Mouse (Mus musculus) hindbrain, embryonic 16.5 days (tissue): ENCODE data around the gene Abhd14b. TPM values are rescaled to one million over a fixed set of nuclear protein-coding genes. Genes with fewer than 3 reads are reported as not detected.
"Not testable (repeated sequence)": the region's sequence is repeated elsewhere in the genome, so short reads cannot be mapped to it uniquely, and the experiment has no call there.

Experiments
- ATAC-seq: fragments of 200-750 bp; cut with Nextera tagmentation; 2 replicates; pipeline ENCODE4 v1.8.0; 2017; ENCODE audit warnings: moderate TSS enrichment, moderate library complexity
- H3K27ac ChIP-seq: fragments of 300-500 bp; sonication (generic); 2 replicates; pipeline ENCODE4 v1.5.1; 2014; ENCODE audit warnings: low read depth, mild to moderate bottlenecking, control low read depth, low read length, moderate library complexity
- H3K27me3 ChIP-seq: fragments of 300-500 bp; sonication (generic); replicated peaks from 2 replicates; pipeline ENCODE4 v1.6.1; 2014; ENCODE audit warnings: low read length; ENCODE audit not compliant: control insufficient read depth, insufficient read depth
- H3K36me3 ChIP-seq: fragments of 300-500 bp; sonication (generic); 2 replicates; pipeline ENCODE4 v1.6.1; 2014; ENCODE audit warnings: mild to moderate bottlenecking, low read length, moderate library complexity, mixed read lengths; ENCODE audit not compliant: control insufficient read depth, insufficient read depth
- H3K4me1 ChIP-seq: fragments of 300-500 bp; sonication (generic); 2 replicates; pipeline ENCODE4 v1.6.1; 2014; ENCODE audit warnings: low read depth, low read length; ENCODE audit not compliant: control insufficient read depth, insufficient read depth
- H3K4me2 ChIP-seq: fragments of 300-500 bp; sonication (generic); 2 replicates; pipeline ENCODE4 v1.6.1; 2014; ENCODE audit warnings: mild to moderate bottlenecking, low read length, control low read depth, moderate library complexity
- H3K4me3 ChIP-seq: fragments of 300-500 bp; sonication (generic); 2 replicates; pipeline ENCODE4 v1.5.1; 2014; ENCODE audit warnings: mild to moderate bottlenecking, low read length, control low read depth, moderate library complexity
- H3K9ac ChIP-seq: fragments of 300-500 bp; sonication (generic); 2 replicates; pipeline ENCODE4 v1.6.1; 2014; ENCODE audit warnings: low read depth, mild to moderate bottlenecking, control low read depth, low read length, moderate library complexity
- H3K9me3 ChIP-seq: fragments of 300-500 bp; sonication (generic); 2 replicates; pipeline ENCODE4 v1.6.1; 2014; ENCODE audit warnings: mild to moderate bottlenecking, low read length, moderate library complexity; ENCODE audit not compliant: control insufficient read depth
- WGBS: fragments of 180-500 bp; shearing (Covaris S2); extraction: QIAGEN DNeasy Blood & Tissue Kit; methylation state at CpG from one replicate; pipeline ENCODE4 v1.1.7; 2014; 5-methylcytosine and 5-hydroxymethylcytosine counted together
- polyA plus RNA-seq: library from polyadenylated mRNA; unstranded; fragments of >200 nt; fragmentation: Nextera tagmentation; extraction: Ambion mirVana; gene quantifications from 2 replicates; pipeline ENCODE4 v1.2.1, GENCODE M21; 2015

Gene Abhd14b
- polyA plus RNA-seq, 1 experiment from 2014 or later = 13.2 TPM

DNA sequence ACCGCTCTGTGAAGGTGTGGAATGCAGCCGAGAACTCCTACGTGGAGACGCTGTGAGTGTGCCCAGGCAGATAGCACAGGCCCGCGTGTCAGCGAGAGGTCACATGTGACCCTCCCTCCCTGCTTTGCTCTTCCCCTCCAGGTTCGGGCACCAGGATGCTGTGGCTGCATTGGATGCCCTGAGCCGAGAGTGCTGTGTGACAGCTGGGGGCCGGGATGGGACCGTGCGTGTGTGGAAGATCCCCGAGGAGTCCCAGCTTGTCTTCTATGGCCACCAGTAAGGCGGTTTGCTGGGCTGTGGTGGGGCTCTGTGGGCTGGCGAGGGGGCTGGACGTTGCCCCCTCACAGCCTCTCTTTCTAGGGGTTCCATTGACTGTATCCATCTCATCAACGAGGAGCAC is 36.3 kb downstream of the Abhd14b start:
- Histone ChIP-seq H3K4me1 (peaks cover 2% of the 10 kb centered on the region; the same call in 1 of the 2 replicates), H3K9ac (no peak overlapping the region), H3K27me3 (no peaks in the 10 kb centered on the region), H3K9me3 (no peaks in the 10 kb centered on the region), H3K4me2 (no peak overlapping the region), H3K27ac (no peak overlapping the region), H3K4me3 (no peak overlapping the region), H3K36me3 (peaks cover 35% of the 10 kb centered on the region)
- ATAC-seq = no peak
- 90% methylated on average over 17 of the region's 17 CpGs for WGBS

DNA sequence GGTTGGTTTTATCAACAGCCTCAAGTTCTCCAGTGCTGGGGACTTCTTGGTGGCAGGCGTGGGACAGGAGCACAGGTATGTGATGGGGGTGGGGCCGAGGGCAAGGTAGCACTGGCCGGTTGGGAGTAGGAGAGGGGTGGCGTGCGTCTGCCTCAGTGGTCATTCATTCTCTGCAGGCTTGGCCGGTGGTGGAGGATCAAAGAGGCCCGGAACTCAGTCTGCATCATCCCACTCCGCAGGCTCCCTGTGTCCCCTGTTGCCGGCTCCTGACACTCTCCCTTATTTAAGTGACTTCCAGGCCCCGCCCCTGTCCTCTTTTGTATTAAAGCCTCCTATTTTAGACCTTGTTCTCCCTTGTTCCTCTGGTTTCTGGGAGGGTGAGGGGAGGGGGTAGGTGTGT is 37.8 kb downstream of the Abhd14b start:
- Histone ChIP-seq H3K4me2 (no peak overlapping the region), H3K36me3 (peaks cover 35% of the 10 kb centered on the region), H3K9me3 (no peaks in the 10 kb centered on the region), H3K27me3 (no peaks in the 10 kb centered on the region), H3K4me3 (no peak overlapping the region), H3K27ac (no peak overlapping the region), H3K9ac (no peak overlapping the region), H3K4me1 (no peaks in the 10 kb centered on the region)
- ATAC-seq = no peak
- 80% methylated on average over 10 of the region's 10 CpGs for WGBS

DNA sequence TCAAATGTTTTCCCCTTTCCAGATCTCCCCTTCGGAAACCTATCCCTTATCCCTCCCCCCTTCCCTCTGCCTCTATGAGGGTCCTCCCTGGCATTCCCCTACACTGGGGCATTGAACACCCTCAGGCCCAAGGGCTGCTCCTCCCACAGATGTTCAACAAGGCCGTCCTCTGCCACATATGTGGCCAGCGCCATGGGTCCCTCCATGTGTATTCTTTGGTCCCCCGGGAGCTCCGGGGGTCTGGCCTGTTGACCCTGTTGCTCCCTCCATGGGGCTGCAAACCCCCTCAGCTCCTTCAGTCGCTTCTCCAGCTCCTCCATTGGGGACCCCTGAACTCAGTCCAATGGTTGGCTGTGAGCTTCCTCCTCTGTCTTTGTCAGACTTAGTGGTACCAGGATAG is 40.3 kb downstream of the Abhd14b start:
- not testable (repeated sequence) for H3K9me3 ChIP-seq, H3K4me1 ChIP-seq, ATAC-seq, H3K27me3 ChIP-seq, H3K9ac ChIP-seq, H3K4me3 ChIP-seq, H3K27ac ChIP-seq, H3K4me2 ChIP-seq
- H3K36me3 ChIP-seq = peaks cover 29% of the 10 kb centered on the region
- WGBS = 86% methylated on average over 6 of the region's 6 CpGs

DNA sequence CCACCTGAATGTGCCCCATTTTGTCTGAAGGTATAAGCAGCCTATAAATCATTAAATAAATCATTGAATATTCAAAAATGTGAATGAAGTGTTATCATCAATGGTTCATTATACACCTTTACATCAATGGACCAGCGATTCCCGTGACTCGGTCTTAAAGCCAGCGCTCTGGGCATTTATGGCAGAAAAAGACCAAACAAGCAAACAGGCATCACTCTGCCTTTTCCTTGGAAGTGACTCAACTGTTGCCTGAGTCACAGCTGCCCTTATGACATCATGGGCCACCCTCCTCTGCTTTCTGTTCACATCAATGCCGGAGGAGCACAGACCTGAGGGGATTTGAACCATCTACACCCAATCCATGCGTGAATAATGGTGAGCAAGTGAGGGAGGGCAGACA is 52.4 kb downstream of the Abhd14b start, which contains the start of gene Iqcf1:
Iqcf1 (plus strand) TSS at position 301 of the 400 bp plus-strand sequence.
- Histone ChIP-seq H3K4me2 (no peak within 1 kb of the TSS), H3K4me1 (no peaks in the 10 kb centered on the region), H3K27ac (no peak within 1 kb of the TSS), H3K27me3 (no peaks in the 10 kb centered on the region), H3K9me3 (no peaks in the 10 kb centered on the region), H3K36me3 (no peaks in the 10 kb centered on the region), H3K9ac (no peak within 1 kb of the TSS), H3K4me3 (no peak within 1 kb of the TSS)
- 97% methylated on average over 6 of the region's 6 CpGs for WGBS
- no peak for ATAC-seq

DNA sequence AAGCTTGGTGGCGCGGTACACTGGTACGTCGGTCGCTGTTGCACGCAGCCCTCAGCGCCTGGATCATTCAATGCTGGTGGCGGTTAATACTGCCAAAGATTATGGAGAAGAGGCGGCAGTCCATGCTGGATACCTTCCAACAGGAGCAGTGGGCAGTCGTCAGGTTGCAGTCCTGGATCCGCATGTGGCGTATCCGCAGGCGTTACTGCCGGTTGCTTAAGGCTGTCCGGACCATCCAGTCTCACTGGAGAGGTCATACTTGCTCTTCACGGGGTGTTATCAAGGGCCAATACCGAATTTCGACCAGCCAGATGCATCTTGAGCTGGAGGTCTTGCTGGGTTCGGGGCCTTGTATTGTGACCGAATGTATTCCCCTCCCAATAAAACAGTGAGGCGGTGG is 54.6 kb downstream of the Abhd14b start:
- Histone ChIP-seq H3K4me3 (no peak overlapping the region), H3K36me3 (no peaks in the 10 kb centered on the region), H3K27ac (no peak overlapping the region), H3K4me1 (no peaks in the 10 kb centered on the region), H3K27me3 (no peaks in the 10 kb centered on the region), H3K9ac (no peak overlapping the region), H3K4me2 (no peak overlapping the region), H3K9me3 (no peaks in the 10 kb centered on the region)
- 87% methylated on average over 22 of the region's 22 CpGs for WGBS
- ATAC-seq = no peak

Other genes starting within 250 kb of the Abhd14b start
- gene Ppm1m, start 247.7 kb upstream of the Abhd14b start, polyA plus RNA-seq = 20.9 TPM in 2 replicates
- 49.9 and 50.3 TPM in 2 replicates for gene Twf2, start 244.4 kb upstream of the Abhd14b start, polyA plus RNA-seq
- gene Tlr9, start 224.9 kb upstream of the Abhd14b start, polyA plus RNA-seq = 0.04 and 0.09 TPM in 2 replicates
- 105 and 112 TPM in 2 replicates for gene Alas1, start 198.8 kb upstream of the Abhd14b start, polyA plus RNA-seq
- 8.9 and 9.7 TPM in 2 replicates for gene Poc1a, start 166.4 kb upstream of the Abhd14b start, polyA plus RNA-seq
- 12.5 and 13.1 TPM in 2 replicates for gene Dusp7, start 78.8 kb upstream of the Abhd14b start, polyA plus RNA-seq
- 603 and 620 TPM in 2 replicates for gene Rpl29, start 18.0 kb upstream of the Abhd14b start, polyA plus RNA-seq
- 26.2 and 26.6 TPM in 2 replicates for gene Acy1, start 9.1 kb upstream of the Abhd14b start, polyA plus RNA-seq
- gene Abhd14a, start 219 bp downstream of the Abhd14b start, polyA plus RNA-seq = 83.8 and 87.8 TPM in 2 replicates
- 228 and 235 TPM in 2 replicates for gene Pcbp4, start 5.8 kb downstream of the Abhd14b start, polyA plus RNA-seq
- gene Gpr62, start 18.5 kb downstream of the Abhd14b start, polyA plus RNA-seq = 1.3 and 1.4 TPM in 2 replicates
- 43.1 and 43.9 TPM in 2 replicates for gene Rrp9, start 28.5 kb downstream of the Abhd14b start, polyA plus RNA-seq
- gene Parp3, start 29.5 kb downstream of the Abhd14b start, polyA plus RNA-seq = 1.3 TPM in 2 replicates
- gene Iqcf1, start 52.5 kb downstream of the Abhd14b start, polyA plus RNA-seq = not detected in 2 replicates
- gene Iqcf5, start 67.1 kb downstream of the Abhd14b start, polyA plus RNA-seq = not detected in 2 replicates
- not detected in 2 replicates for gene Iqcf3, start 114.2 kb downstream of the Abhd14b start, polyA plus RNA-seq
- gene Iqcf4, start 123.5 kb downstream of the Abhd14b start, polyA plus RNA-seq = not detected in 2 replicates
- gene Iqcf6, start 179.1 kb downstream of the Abhd14b start, polyA plus RNA-seq = not detected in 2 replicates
- gene Grm2, start 208.6 kb downstream of the Abhd14b start, polyA plus RNA-seq = 11.3 and 12.3 TPM in 2 replicates
- 86.1 and 91.0 TPM in 2 replicates for gene Tex264, start 238.5 kb downstream of the Abhd14b start, polyA plus RNA-seq